Mouse (Mus musculus): Measurements from ENCODE around the gene Pam.

Pam gene

GRCm38 (mm10) chr1:97910874-97911273 is 184.6 kb downstream of the Pam start:
- DNase-seq (ENCODE audit: low spot score): no peak

DNA sequence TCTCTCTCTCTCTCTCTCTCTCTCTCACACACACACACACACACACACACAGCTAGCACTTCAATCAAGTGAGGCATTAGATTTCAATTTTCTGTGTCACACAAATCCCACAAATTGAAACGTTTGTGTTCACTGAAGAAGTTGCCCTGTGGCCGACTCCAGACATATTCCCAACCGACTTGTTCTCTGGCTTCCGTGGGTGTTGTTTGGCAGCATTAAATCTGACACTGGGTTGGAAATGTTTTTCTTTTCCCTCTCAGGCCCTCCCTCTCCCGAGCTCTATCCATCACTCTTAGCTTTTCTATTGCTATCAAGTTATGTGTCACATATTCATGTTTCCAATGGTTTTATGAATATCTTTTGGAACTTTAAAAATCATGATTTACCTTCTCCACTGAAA is 185.9 kb downstream of the Pam start:
- no peak for DNase-seq (ENCODE audit: low spot score)

DNA sequence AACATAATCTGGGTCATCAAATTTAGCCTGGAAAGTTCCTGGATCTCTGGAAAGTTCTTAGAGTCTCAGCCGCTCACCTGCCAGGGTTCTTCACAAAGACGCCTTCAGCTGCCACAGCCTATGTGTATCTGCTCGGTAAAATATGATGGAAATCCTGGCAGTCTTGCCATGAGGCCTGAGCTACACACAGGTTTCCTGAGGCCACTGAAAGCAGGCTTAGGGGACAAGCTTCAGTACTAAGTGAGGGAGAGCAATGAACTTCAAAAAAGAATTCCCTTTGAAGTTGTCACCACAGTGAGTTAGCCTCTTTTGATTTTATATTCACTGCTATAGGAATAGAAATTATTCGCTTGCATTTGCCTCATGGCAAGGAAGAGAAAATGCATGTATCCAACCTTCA is 186.7 kb downstream of the Pam start:
- DNase-seq (ENCODE audit: low spot score): no peak

DNA sequence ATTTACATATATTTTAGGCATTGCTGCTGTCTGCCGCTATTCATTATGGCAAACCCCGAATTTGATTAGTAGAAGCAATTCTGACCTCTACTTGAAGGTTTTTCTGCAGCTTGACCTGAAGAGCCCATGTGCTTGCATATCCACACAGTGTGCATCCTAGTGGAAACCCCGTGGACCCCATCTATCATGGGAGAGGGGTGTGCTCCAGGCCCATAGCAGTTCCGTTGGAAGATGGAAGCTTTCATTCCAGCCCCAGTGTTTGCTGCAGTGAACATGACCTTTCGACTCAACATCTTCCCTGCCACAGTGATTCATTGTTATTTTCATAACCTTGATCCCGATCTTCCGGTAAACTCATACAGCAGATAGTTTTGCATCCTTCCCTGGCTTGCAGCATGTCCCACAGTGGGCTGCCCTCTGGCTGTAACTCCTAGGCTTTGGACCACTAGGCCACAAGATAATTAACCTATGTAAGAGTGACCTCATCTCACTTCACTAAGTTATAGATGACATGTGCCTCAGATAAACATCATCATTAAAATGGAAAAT is 191.5 kb downstream of the Pam start:
- DNase-seq (ENCODE audit: low spot score): no peak

GRCm38 (mm10) chr1:97902830-97903229 is 192.6 kb downstream of the Pam start:
- no peak for DNase-seq (ENCODE audit: low spot score)

- peak; percentile 26 for DNase-seq (ENCODE audit: low spot score)
These were observed 194.8 kb downstream of the Pam start for GRCm38 (mm10) chr1:97900559-97901153.

- no peak for DNase-seq (ENCODE audit: low spot score)
These were observed 207.9 kb downstream of the Pam start for GRCm38 (mm10) chr1:97887511-97887910.

DNA sequence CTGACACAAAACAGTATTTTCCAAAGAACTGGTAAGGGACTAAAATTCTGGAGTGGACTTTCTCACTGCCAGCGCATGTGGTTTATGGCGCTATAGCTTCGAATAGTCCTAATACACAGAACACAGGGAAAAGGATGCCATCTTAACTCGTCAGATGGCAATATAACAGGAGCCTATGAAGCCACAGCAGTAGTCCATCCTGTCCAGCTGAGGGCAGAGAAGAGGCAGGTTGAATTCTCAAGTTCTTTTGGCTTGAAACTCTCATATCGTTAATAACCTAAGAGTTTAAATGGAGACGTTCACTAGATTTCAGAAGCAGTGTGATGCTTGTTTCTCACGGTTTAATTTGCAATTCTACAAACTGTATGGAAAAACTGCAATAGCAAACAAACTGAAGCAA is 211.9 kb downstream of the Pam start:
- DNase-seq (ENCODE audit: low spot score): no peak

DNA sequence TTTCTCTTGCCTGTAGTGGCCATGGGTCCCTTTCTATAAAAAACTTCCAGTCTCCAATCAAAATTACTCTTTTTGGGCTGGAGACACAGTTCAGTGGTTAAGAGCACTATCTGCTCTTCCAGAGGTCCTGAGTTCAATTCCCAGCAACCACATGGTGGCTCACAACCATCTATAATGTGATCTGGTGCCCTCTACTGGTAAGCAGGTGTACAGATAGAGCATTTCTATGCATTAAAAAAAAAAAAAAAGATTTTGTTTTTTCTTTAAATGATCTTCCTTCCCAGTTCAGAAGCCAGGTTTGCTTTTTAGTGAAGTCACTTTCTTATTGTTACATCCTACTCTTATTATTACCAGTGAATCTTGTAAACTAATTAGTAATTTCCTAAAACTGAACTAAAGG is 218.4 kb downstream of the Pam start:
- no peak for DNase-seq (ENCODE audit: low spot score)

- DNase-seq (ENCODE audit: low spot score): no peak
These were observed 221.9 kb downstream of the Pam start for GRCm38 (mm10) chr1:97873490-97874054.

GRCm38 (mm10) chr1:97872493-97872892 is 223.0 kb downstream of the Pam start:
- DNase-seq (ENCODE audit: low spot score): no peak

GRCm38 (mm10) chr1:97872072-97872471 is 223.4 kb downstream of the Pam start:
- DNase-seq (ENCODE audit: low spot score): no peak

DNA sequence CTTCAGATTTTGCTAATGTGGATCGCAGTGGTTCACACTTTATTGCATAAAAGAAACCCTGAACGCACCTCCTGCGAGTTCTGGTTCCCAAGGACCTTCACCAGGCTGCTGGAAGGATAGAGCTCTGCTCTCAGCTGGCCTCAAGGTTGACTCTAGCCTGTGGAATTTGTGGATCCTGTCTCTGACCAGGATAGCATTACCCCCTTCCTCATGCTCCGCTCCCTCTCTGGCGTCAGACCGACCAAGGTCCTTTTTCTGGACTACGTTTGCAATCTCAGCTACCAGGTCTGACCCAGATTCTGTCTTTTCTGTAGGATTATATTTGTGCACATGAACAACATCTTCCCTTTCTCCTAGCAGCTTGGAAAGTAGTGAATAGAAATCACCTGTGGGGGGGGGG is 231.3 kb downstream of the Pam start:
- DNase-seq (ENCODE audit: low spot score): no peak

DNA sequence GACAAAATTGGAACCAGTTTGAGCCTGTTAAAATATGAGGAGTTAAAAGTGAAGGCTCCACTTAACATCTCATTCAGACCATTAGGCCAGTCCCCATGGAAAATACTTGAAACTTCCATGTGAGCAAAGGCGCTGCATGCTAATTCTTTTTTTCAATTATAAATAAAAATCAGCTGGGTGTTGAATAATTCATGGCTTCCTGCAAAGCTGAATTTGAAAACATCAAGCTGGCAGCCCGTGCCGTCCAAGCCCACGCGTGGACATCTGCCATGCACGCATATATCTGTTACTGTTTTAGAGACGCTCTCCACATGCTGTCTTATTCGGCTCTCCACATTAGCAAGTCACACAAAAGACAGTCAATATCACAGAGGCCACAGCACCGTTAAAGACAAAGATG is 232.3 kb downstream of the Pam start:
- no peak for DNase-seq (ENCODE audit: low spot score)

DNA sequence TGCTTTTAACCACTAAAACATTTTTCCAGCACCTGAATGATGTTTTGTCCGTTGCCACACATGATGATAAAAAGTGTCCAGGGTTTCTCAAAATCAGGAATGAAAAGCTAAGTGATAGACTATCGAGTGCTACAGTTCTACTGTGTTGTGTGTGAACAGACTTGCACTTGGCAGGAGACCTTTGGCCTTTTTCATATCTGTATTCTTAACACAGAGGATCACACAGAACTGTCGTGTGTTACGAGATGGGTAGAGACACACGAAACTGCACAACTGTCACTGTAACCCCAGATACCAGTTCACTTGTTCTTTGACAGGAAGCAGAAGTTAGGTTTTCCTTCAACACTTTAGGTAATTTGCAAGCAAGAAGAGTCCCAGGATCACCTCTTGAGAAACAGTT is 232.7 kb downstream of the Pam start:
- no peak for DNase-seq (ENCODE audit: low spot score)

DNA sequence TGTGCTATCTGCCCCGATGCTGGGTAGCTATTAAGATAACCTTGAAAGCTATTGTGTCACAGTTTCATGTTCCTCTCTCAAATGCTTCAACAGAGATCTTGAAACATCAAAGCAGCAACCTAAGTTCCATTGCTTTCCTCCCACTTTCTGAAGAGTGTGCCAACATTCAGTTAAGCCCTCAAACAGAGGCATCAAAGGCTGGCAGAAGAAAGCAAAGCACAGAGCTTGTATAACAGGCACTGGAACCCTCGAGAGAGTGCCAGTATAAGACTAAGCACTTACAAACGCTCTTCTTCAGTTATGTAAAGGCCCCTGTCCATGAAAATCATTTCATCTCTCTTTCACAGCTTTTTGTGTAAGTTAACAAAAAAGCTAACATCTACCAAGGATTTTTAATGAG is 241.2 kb downstream of the Pam start:
- DNase-seq (ENCODE audit: low spot score): no peak

DNA sequence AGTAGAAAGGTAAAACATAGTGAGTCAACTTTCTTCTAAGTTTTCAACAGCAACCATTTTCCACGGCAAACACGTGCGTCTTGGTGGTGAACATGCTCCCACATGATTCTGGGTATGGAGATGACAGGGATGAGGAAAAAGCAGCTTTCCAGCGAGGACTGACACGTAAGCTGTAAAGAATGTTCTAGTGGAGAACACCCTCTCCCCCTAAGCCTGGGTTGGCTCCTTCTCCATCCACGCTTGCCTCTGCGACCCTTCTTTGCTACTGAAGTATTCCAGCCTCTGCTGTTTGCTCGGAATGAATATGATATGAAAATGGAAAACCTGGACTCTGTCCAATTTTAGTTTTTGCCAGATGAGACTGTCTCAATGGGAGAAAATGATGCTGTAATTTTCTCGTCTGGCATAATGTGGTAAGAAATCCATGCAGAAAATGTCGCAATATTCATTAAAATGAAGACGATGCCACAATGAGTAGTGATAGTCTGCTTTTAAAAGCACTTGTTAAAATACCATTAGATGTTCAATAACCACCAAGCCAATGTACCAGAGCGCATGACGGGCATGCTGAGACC is 243.8 kb downstream of the Pam start:
- DNase-seq (ENCODE audit: low spot score): no peak

GRCm38 (mm10) chr1:97848601-97849241 is 246.7 kb downstream of the Pam start:
- DNase-seq (ENCODE audit: low spot score): no peak

- no peak for DNase-seq (ENCODE audit: low spot score)
These were observed 252.0 kb downstream of the Pam start for GRCm38 (mm10) chr1:97843220-97843992.

- no peak for DNase-seq (ENCODE audit: low spot score)
These were observed 261.1 kb downstream of the Pam start for GRCm38 (mm10) chr1:97834354-97834822.

GRCm38 (mm10) chr1:97833466-97834353 is 261.7 kb downstream of the Pam start:
- DNase-seq (ENCODE audit: low spot score): peak; percentile 24
